Mouse (Mus musculus) layer of hippocampus, postnatal 36 days (tissue): Measurements from ENCODE around the gene St6galnac4. TPM values are rescaled to one million over a fixed set of nuclear protein-coding genes. Genes with fewer than 3 reads are reported as not detected.

Experiments
- total RNA-seq, 2 experiments: library from RNA; stranded (reverse); gene quantifications; 2 replicates each; pipeline ENCODE4 v1.2.3; 2021

The St6galnac4 gene
- total RNA-seq, 2 experiments from 2014 or later, result 35.6 to 41.2 TPM

Other genes with a start within 250 kb of the St6galnac4 start
- gene Ciz1, start 234.8 kb upstream of the St6galnac4 start, total RNA-seq, result 10 to 100 TPM; 69.8 to 94.5 TPM
- 1,000 to 10,000 TPM; 1,246 to 1,312 TPM for gene Dnm1, start 233.8 kb upstream of the St6galnac4 start, total RNA-seq
- 100 to 1,000 TPM; 160 to 170 TPM for gene 1110008P14Rik, start 205.2 kb upstream of the St6galnac4 start, total RNA-seq
- gene Lcn2, start 198.8 kb upstream of the St6galnac4 start, total RNA-seq, result 10 to 100 TPM in 1 of 2 experiments, under 1 TPM in 1; 0.65 to 13.4 TPM
- 10 to 100 TPM; 37.1 to 37.7 TPM for gene Ptges2, start 191.2 kb upstream of the St6galnac4 start, total RNA-seq
- 1 to 10 TPM; 4.2 to 4.4 TPM for gene Naif1, start 136.6 kb upstream of the St6galnac4 start, total RNA-seq
- 10 to 100 TPM; 58.1 to 60.0 TPM for gene Slc25a25, start 135.7 kb upstream of the St6galnac4 start, total RNA-seq
- 10 to 100 TPM; 69.4 to 69.8 TPM for gene Fam102a, start 51.8 kb upstream of the St6galnac4 start, total RNA-seq
- 10 to 100 TPM; 69.1 to 81.8 TPM for gene Dpm2, start 16.2 kb upstream of the St6galnac4 start, total RNA-seq
- 1 to 10 TPM; 2.9 to 3.8 TPM for gene Pip5kl1, start 12.3 kb upstream of the St6galnac4 start, total RNA-seq
- gene 9430097D07Rik, start 11.4 kb upstream of the St6galnac4 start, total RNA-seq, result 1 to 10 TPM in 1 of 2 experiments, under 1 TPM in 1; 0.37 to 1.0 TPM
- 100 to 1,000 TPM; 114 to 117 TPM for gene St6galnac6, start 12.6 kb downstream of the St6galnac4 start, total RNA-seq
- gene Ak1, start 34.7 kb downstream of the St6galnac4 start, total RNA-seq, result 100 to 1,000 TPM; 114 to 119 TPM
- 10 to 100 TPM; 18.9 to 19.2 TPM for gene Eng, start 59.5 kb downstream of the St6galnac4 start, total RNA-seq
- 10 to 100 TPM in 1 of 2 experiments, 1 to 10 TPM in 1; 9.3 to 11.0 TPM for gene Fpgs, start 117.0 kb downstream of the St6galnac4 start, total RNA-seq
- 100 to 1,000 TPM; 110 to 117 TPM for gene Cdk9, start 126.0 kb downstream of the St6galnac4 start, total RNA-seq
- gene Sh2d3c, start 134.0 kb downstream of the St6galnac4 start, total RNA-seq, result 10 to 100 TPM; 18.7 to 19.1 TPM
- 1 to 10 TPM; 1.2 to 1.3 TPM for gene 6330409D20Rik, start 153.9 kb downstream of the St6galnac4 start, total RNA-seq
- gene Tor2a, start 170.1 kb downstream of the St6galnac4 start, total RNA-seq, result 10 to 100 TPM; 30.0 to 31.6 TPM
- gene Ttc16, start 188.5 kb downstream of the St6galnac4 start, total RNA-seq, result 1 to 10 TPM in 1 of 2 experiments, under 1 TPM in 1; 0.85 to 1.1 TPM
- gene Ptrh1, start 188.7 kb downstream of the St6galnac4 start, total RNA-seq, result 1 to 10 TPM; 5.2 to 6.9 TPM
- gene Cfap157, start 197.3 kb downstream of the St6galnac4 start, total RNA-seq, result under 1 TPM; 0.43 to 0.72 TPM